Mouse (Mus musculus) kidney, adult 2 months (tissue): ENCODE measurements around the gene Fosl1.

Experiments
- CTCF ChIP-seq: fragments of 200-500 bp; conservative IDR thresholded peaks from 2 replicates; pipeline ENCODE4 v1.5.1; 2011; ENCODE audit warnings: low read depth, mild to moderate bottlenecking, control low read depth, low read length, moderate library complexity, mixed read lengths; ENCODE audit not compliant: insufficient read depth, insufficient read length
- POLR2A ChIP-seq: fragments of 200-500 bp; IDR thresholded peaks from one replicate; pipeline ENCODE4 v1.6.1; 2011; ENCODE audit warnings: low read depth, low read length, control low read depth

- no peak for TF ChIP-seq CTCF
- no peak for TF ChIP-seq POLR2A
Measured at GRCm38 (mm10) chr19:5477004-5477667, 29.8 kb downstream of the Fosl1 start.
